ENCODE assay signal across 21 mouse cellular contexts in genomic region chr3:98080630-98081029, GRCm38 (mm10).
"Had no signal": no experiment of that assay in that cellular context is flagged by ENCODE, and none has a peak within 500 bp of the region (broad histone marks: within the 10 kb centered on the region; RNA-seq: fewer than 3 reads in every experiment).

No protein-coding gene starts in this region.

- H3K9me3 ChIP-seq: limb, embryonic 10.5 days; limb, embryonic 13.5 days; lung, embryonic 15.5 days; midbrain, embryonic 12.5 days; midbrain, embryonic 15.5 days; neural tube, embryonic 12.5 days; neural tube, embryonic 15.5 days had no signal

- H3K9ac ChIP-seq: limb, embryonic 13.5 days; lung, embryonic 15.5 days; midbrain, embryonic 12.5 days; midbrain, embryonic 15.5 days; neural tube, embryonic 12.5 days; neural tube, embryonic 15.5 days had no signal

- DNase-seq: kidney, adult 18-20 months; kidney, adult 9 months; kidney, postnatal 14 days; kidney, postnatal 4 days; lung, postnatal 14 days; right cerebral cortex, adult 18-20 months; right cerebral cortex, postnatal 14 days; right cerebral cortex, postnatal 4 days; thymus, adult 18-20 months; thymus, postnatal 36 days had no signal

- H3K36me3 ChIP-seq: midbrain, embryonic 15.5 days; neural tube, embryonic 15.5 days had no signal

- H3K4me3 ChIP-seq: limb, embryonic 10.5 days; limb, embryonic 13.5 days; lung, embryonic 15.5 days; midbrain, embryonic 12.5 days; midbrain, embryonic 15.5 days; neural tube, embryonic 12.5 days; neural tube, embryonic 15.5 days had no signal

- H3K27me3 ChIP-seq: limb, embryonic 13.5 days; lung, embryonic 15.5 days; midbrain, embryonic 12.5 days; midbrain, embryonic 15.5 days; neural tube, embryonic 12.5 days; neural tube, embryonic 15.5 days had no signal

- ATAC-seq: inflammation-experienced regulatory T-cells, adult 6 months; intestine, embryonic 16.5 days; midbrain, embryonic 15.5 days had no signal

- H3K27ac ChIP-seq: hindbrain, postnatal 0 days; limb, embryonic 10.5 days; limb, embryonic 13.5 days; lung, embryonic 15.5 days; macrophage; midbrain, embryonic 12.5 days; midbrain, embryonic 15.5 days; neural tube, embryonic 12.5 days had no signal

- H3K4me1 ChIP-seq: midbrain, embryonic 15.5 days had no signal

- H3K4me2 ChIP-seq: limb, embryonic 13.5 days; lung, embryonic 15.5 days; midbrain, embryonic 12.5 days; midbrain, embryonic 15.5 days; neural tube, embryonic 12.5 days; neural tube, embryonic 15.5 days had no signal
